Mouse (Mus musculus) spleen, adult 12 weeks (tissue): ENCODE data around the gene Hdhd3.

Source experiments
- DNase-seq: peaks from one replicate; pipeline ENCODE4 v3.0.0; 2022; ENCODE audit warnings: low spot score

Hdhd3 gene

DNA sequence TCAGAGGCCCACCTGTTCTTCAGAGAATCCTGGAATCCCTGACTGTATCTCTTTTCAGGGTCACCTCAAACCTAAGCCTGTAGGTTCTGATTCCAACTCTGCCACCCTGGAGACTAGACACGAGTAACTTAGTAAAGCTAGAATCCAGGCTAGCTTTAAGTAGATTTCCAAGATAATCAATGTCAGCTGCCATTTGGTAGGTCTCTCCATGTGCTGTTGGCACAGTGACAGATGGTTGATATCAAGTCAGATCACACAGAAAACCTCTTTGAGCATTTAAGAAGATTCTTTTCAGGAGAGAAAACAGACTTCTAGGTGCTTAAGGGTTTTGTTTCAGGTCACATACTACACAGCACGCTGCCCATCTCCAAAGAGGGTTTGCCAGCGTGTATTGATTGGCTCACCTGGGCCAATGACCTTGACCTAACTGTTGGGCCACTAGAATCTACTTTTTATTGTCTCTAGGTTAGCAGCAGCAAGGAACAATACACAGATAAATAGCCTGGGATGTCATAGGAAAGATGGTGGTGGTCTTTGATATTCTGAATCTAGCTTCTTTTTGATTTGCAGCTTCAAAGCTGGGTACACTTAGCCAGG is at the start of gene Hdhd3:
Hdhd3 (minus strand) TSS at position 94 of the 597 bp plus-strand sequence.
- DNase-seq, result no peak

DNA sequence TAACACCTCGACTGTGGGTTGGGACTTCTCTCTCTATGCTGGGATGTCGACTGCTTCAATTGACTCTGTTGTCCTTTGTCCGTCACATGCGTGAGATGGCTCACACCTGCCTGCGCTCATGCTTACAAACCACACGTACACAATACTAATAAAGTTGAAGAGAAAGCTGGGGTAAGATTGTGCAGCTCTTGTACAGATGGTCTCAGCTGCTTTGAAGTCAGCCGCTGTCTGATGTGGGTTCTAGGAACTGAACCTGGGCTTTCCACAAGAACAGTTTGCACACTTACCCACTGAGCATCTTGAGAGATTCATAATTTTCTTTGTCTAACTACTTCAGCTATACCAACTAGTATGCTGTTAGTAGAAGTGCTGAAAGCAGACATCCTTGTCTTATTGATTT is 48.7 kb upstream of the Hdhd3 start:
- no peak for DNase-seq

DNA sequence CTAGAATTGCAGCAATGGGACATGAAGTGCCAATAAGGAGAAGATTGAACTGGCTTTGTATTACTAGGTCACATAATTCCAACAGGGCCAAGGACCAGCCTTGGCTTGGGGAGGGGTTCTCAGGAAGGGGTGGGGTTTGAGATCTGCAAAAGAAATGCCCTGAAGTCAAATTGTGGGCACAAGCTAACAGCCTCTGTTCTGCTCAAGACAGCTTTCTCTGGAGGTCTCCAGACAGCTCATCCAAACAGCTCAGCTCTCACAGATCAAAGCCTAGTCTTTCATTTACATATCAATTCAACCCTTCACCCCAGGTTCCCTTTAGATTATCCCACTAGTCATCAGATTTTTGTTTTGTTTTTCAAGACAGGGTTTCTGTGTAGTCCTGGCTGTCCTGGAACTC is 41.5 kb upstream of the Hdhd3 start:
- no peak for DNase-seq

DNA sequence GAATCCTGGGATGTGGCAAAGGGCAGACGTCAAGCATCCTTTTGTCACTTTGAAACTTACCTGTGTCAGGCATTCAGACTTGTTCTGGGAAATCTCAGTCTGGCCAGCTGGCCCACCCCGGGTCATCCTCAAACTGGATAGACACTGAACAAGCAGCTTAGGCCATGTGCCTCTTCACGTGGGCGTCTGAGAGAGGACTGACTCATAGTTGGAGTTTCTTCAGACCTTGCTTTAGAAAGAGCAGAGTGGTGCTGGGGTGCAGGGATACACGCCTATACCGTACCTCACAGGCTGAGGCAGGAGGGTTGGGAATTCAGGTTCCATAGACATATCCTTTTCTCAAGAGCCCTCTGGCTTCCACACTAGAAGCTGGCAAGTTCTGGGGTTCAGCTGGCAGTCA is 40.5 kb upstream of the Hdhd3 start:
- DNase-seq, result no peak

- DNase-seq, result no peak
These were observed 38.5 kb upstream of the Hdhd3 start for GRCm38 (mm10) chr4:62541802-62542201.

DNA sequence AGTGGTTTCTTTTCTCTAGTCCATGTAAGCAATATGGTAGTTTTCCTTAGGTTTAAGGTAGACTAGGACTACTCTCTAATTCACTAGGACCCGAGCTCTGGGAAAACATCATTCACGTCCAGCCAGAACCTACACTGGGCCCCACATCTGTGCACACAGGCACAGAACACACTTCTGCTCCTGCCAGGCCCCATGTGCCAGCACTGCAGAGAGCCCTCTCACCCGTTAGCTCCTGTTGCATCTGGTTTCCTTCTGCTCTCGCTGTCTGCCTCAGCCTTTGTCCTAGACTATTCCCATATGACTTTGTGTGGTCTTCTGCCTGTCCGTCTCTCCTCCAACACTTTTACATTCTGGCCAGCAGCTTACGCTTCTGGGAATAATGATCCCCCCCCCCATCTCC is 30.5 kb upstream of the Hdhd3 start:
- no peak for DNase-seq

DNA sequence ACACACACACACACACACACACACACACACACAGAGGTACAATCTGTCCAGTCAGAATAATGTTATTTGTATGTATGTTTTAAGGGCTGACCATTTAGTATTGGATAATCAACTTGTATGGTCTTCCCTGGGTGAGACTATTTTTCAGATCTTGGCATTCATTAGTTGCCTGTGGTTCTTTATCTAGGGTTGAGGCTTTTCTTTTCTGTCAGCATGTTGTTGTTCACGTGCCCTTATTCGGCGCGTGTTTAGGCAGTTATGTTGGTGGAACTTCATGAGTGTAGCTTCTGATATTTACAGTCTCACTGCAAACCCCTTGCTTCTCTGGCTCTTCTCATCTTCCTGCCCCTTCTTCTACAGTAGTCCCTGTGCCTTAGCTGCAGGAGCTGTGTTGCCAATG is 24.4 kb upstream of the Hdhd3 start:
- no peak for DNase-seq

DNA sequence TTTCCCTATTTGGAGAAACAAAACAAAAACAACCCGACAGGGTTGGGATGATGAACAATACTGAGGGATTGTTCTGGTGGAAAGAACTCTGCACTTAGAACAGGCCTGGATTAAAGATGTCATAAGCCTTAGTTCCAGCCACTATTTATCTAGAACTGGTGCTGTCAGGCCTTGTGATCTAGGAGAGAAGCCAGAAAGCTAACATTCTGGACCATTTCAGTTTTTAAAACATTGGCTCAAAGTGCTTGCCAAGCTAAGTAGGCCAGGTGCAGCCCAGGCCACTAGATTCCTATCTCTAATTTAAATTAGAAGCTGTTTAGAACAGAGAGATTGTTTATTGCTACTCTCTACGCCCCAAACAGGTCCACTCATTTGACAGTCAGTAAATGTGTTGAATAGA is 23.0 kb upstream of the Hdhd3 start:
- DNase-seq, result no peak

GRCm38 (mm10) chr4:62525489-62525811 is 22.2 kb upstream of the Hdhd3 start:
- no peak for DNase-seq

- peak; percentile 94 for DNase-seq
These were observed 21.6 kb upstream of the Hdhd3 start, which contains the start of the genes Pole3 and 4933430I17Rik for GRCm38 (mm10) chr4:62524651-62525488. Gene Pole3, minus strand, starts transcription at chr4:62525068. Gene 4933430I17Rik, plus strand, starts transcription at chr4:62525369.

DNA sequence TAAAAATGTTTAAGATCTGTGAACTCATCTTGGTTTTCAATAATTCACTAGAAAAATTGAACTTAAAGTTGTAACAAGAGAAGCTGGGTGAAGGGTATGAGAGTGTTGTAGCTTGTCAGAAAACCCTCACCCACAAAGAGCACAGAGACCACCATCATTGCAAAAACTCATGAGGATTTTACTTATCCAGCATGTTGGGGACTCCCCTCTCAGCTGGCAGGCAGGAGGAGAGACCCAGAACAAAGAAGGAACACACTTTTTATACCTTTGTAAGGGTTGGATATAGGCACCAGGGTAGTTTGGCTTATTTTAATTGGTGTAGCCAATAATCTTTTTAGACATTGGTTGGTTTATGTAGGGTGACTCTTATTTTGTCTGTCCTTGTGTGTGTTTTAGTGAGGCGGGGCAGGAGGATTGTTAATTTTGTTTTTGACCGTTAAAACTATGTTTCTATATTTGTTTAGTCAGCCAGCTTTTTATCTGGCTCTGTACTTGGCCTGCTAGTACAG is 17.7 kb upstream of the Hdhd3 start:
- no peak for DNase-seq

- DNase-seq, result peak; percentile 80
These were observed 16.6 kb upstream of the Hdhd3 start, which contains the start of gene Alad for GRCm38 (mm10) chr4:62519849-62520233. Gene Alad, minus strand, starts transcription at chr4:62519918.

GRCm38 (mm10) chr4:62519122-62519848 is 16.0 kb upstream of the Hdhd3 start:
- no peak for DNase-seq

GRCm38 (mm10) chr4:62518416-62519121 is 15.3 kb upstream of the Hdhd3 start:
- DNase-seq, result no peak

DNA sequence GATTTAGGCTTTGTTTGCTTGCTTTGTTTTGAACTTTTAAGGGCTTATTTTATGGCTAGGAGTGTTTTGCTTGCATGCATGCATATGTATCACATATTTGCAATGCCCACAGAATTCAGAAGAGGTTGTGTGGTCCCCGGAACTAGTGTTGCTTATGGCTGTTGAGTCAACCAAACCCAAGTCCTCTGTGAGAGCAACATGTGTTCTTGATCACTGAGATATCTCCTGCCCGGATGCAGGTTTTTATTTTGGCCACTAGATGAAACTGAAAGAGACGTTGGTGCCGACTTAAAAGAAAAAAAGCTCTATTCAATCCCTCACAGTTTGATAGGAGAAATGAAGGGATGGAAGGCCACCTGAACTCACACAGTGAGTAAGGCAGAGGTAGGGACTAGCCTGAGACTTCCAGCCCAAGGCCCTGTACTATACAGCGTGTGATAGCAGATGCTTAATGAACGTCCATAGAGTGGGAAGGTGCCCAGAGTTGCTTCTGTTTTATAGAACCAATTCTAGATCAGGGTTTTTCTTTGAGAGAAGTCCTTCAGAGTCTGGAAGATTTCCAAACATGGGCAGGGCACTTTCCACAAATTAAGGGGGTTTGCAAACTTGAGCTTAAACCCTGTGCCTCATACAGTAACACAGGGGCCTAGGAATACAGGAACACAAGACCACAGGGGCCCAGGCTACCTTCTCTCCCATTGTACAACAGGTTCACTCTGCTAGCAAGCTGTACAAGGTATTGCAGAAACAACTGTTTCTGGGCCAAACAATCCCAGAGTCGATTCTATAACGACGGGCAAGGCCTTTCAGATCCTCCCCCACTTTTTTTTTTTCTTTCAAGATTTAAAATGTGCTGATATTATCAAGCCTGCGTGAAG is 14.5 kb upstream of the Hdhd3 start:
- DNase-seq, result no peak

DNA sequence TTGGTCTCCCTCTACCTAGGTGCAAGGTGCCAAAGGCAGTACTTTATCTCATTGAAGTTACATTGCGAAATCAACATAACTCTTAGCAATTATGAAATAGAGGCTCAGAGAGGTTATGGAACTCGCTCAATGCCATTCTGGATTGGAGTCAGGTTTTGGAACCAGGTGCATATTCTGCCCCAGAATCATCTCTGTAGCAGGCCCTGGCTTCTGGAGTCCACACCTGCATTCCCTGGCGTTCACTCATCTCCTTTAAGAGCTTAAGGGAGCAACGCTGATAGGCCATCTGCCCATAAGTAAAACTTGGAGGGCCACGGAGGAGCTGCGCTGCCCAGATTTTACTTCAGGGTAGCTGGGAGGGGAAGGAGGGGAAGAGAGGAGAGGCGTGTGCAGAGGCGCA is 13.8 kb upstream of the Hdhd3 start:
- peak; percentile 32 for DNase-seq

- DNase-seq, result peak; percentile 69
These were observed 13.3 kb upstream of the Hdhd3 start for GRCm38 (mm10) chr4:62516579-62516978.

GRCm38 (mm10) chr4:62516079-62516478 is 12.8 kb upstream of the Hdhd3 start:
- DNase-seq, result no peak

DNA sequence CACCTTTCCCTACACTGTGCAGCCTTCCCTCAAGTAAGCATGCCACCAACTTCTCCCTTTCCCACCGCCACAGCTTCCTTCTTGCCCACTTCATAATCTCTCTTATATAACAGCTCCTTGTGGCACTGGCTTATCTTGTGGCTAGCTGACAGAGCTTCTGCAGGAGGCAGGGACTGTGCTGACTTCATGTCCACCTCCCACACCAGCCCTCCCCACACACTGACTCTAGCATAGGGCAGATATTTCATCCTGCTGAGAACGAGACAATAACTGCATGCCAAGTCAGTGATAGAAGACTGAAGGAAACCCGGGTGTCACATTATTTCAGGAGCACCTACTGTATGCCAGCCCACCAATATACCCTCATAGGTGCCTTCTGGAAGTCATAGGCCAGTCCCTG is 12.2 kb upstream of the Hdhd3 start:
- DNase-seq, result peak; percentile 32

DNA sequence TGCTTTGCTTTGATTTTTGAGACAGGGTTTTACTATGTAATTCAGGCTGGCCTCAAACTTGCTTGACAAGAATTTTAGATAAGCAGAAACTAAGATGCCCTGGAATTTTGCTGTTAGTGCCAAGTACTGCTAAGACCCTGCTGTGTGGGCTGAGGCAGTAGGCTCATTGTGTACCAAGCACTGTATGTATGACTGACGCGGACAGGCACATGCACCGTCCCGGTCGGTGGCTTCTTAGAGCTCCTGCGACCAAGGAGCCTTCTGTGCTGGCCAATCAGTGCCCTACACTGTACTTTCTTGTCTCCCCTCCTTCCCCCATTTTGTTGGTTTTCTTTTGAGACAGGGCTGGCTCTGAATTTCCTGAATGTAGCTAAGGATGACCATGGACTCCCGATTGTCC is 11.7 kb upstream of the Hdhd3 start:
- no peak for DNase-seq

- DNase-seq, result no peak
These were observed 10.8 kb upstream of the Hdhd3 start for GRCm38 (mm10) chr4:62513998-62514506.
